Mouse (Mus musculus) cerebellum, postnatal 25 days (tissue): ENCODE results near the gene Wfdc16.

Experiments used
- DNase-seq, 2 experiments: peaks; one replicate each; pipeline ENCODE4 v3.0.0; 2021; ENCODE audit warnings: mixed read lengths in 2 of 2

Wfdc16 gene

DNA sequence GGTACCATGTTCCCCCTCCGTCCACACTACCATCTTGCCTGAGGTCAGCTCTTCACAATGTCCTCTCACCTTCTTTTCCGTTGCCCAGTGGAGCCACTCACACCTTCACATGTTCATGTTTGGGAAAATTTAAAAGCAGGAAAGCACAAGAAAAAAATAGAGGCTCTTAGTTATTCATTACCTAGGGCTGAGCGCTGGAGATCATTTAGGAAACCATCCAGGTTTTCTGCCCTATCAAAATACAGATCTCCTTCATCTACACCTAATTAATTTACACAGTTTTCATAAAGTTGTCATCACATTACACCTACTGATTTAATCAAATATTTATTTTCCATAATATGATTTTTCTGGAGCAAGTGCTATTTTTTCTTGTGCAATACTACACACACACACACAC, at the start of gene Wfdc16:
Gene Wfdc16 (minus strand): TSS at position 101 of the 400 bp plus-strand sequence.
- no peak for DNase-seq

DNA sequence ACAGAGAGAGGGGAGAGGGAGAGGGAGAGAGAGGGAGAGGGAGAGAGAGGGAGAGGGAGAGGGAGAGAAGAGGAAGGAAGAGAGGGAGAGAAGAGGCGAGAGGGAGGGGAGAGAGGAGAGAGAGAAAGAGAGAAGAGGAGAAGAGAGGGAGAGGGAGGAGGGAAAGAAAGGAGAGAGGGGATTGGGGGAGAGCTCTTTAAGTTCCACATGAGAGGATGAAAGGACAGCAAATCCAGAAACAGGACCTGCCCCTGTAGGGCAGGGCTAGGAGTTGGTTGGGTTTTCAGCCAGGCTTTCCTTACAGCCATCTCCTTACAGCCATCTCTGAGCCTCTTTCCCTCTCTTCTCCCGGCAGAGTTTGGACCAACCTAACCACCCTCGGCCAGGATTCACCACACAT, 46.2 kb upstream of the Wfdc16 start, which contains the start of gene Wfdc13:
Gene Wfdc13 (plus strand): TSS at position 301 of the 400 bp plus-strand sequence.
- DNase-seq: no peak

DNA sequence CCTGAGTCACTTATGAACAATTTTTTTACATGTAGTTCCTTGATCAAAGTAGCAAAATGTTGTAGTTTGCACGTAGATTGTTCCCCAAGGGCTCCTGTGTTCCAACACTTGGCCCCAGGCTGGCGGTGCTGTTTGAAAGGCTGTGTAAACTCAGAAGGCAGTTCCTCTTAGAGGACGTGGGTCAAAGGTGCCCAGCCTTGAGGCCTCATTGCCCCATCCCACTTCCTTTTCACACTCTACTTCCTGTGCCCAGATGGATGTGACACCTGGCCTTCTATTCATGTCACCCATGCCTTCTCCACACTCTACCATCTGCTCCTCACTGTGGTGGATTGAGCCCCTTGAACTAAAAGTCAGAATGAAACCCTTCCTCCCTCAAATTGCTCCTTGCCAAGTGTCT, 41.3 kb upstream of the Wfdc16 start:
- DNase-seq: no peak

DNA sequence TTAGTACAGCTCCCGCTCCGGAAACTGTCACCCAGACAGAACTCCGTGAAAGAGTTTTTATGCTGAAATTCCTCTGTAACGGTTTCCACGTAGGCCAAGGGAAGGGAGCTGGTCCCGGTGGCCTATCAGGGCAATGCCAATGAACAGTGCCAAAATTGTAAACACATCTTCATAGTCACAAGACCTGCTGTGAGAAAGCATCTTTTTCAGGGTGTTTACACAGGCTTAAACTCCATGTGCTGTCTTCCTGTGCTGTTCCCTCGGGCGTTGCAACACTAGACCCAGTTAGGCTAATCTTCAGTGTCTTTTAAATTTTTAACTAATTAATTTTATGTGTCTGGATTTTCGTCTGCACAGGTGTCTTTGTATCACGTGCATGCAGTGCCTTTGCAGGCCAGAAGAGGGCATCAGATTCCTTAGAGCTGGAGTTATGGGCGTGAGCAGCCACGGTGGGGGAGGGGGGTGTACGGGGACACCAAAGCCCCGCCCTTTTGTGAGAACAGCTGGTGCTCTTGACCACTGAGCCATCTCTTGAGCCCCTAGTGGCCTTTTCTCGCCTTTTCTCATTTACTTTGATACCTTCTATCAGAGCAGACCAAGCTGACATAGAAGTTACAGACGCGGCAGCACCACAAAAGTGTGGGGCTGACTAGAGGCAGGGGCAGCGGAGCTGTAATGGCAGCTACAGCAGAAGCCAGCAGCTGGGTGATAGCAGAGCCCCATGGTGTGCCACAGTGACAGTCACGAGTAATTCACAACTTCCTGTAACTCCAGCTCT, 40.4 kb upstream of the Wfdc16 start:
- DNase-seq: peak; percentile 54 to 79

DNA sequence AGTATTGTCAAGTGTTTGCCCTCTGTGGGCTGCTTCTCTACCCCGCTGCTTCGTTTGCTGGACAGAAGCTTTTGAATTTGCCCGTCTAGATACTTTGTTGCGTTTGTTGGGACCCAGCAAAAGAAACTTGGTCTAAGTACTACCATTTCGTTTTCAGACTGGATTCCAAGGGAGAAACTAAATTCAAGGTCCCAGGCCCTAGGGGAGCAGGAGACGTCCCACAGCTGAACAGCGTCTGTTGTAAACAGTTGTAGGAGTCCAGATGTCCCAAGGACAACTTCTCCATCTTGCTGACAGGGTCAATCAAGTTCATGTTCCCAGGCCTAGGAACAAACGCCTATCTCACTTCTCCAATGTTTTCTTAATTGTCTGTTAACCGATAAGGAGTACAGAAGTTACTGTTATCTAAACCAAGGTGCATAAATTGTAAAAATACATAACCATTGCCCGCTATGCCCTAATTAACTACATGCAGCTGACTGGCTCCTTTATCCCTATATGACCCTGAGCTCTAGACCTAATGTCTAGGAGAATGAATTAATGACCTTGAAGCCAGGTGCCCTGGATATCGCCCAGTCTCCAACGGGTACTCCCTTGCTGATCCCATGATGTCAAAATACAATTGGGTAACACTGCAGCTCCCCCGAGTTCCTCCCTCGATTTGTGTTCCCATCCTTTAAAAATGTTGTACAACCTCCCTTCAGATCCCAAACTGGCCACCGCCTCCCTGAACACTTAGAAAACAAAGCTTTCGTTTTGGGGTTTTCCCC, 38.5 kb upstream of the Wfdc16 start:
- DNase-seq: no peak

DNA sequence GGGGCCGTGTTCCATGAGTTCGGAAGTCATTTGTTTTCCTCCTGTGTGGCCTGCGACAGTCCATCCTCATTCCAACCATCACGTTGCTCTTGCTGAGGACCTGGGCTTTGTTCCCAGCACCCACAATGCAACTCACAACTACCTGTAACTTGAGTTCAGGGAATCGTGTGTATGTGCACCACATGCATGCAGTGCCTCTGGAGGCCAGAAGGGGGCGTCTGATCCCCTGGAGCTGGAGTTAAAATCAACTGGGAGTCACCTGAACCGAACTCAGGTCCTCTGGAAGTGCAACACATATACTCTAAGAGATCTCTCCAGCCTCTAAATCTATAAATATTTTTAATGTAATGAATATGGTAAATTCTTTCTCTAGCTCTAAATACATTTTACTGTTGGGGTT, 37.5 kb upstream of the Wfdc16 start:
- no peak for DNase-seq

DNA sequence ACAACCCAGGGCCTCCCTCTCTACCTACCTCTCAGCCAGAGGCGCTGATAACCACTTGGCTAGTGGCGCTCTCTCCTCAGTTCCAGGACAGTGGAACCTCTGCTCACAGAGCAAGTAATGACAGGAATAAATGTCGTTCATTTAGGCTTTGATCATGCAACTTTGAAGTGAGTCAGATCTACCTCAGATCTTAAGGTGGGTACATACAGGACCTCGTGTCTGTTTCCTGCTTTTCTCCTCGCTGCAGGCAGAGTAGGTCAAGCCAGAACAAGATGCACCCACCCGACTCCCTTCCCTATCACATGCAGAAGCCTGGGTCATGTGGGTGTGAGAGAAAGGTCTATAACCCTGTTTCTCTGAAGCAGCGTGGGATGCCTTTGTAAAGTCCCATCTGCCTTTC, 35.4 kb upstream of the Wfdc16 start, which contains the start of gene Wfdc11:
Gene Wfdc11 (minus strand): TSS at position 101 of the 400 bp plus-strand sequence.
- DNase-seq: no peak

DNA sequence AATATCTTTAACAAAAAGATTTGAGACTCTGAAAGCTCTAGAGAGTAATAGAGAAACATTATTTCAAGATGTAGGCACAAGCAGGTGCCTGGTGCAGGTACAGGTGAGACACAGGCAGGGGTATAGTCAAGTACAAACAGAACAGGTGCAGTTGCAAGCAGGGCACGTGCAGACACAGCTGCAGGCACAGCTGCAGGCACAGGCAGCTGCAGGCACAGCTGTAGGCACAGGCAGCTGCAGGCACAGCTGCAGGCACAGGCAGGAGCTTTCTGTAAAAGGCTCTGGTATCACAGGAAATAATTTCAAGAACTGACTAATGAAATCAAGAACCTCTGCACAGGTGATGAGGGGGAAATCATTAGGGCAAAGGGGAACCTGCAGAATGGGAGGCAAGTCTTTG, 32.3 kb upstream of the Wfdc16 start:
- no peak for DNase-seq

DNA sequence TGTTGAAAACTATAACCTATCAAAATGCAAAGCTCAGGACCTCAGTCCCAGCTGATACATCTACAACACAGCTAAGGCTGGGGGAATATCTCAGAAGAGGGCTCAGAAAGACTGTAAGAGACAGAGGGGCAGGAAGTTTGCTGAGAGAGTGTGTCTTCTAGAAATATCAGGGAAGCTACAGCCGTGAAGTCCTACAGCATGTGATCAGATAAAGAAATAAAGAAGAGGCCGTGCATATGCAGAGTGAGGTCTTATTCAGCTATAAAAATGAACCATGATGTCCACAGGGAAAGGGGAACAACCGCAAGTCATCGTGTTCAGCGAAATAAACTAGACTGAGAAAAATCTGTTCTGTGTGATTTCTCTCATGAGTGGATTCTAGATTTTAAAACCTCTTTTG, 31.7 kb upstream of the Wfdc16 start:
- no peak for DNase-seq

DNA sequence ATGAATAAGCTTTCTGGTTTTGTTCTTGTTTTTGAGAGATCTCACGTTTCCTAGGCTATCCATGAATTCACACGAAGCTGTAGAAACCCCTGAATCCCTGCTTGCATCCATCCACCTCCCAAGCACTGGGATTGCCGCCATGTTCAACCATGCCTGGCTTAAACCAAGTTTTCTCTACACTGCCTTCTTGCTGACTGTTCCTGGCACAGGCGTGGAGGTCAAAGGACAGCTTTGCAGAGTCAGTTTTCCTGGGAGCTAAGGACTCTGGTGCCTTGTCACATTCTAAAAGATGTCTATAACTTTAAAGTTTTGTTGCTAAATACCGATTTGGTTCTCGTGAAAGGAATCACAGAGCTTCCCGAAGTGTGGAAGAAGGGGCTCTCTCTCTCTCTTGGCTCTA, 26.3 kb upstream of the Wfdc16 start:
- DNase-seq: no peak

DNA sequence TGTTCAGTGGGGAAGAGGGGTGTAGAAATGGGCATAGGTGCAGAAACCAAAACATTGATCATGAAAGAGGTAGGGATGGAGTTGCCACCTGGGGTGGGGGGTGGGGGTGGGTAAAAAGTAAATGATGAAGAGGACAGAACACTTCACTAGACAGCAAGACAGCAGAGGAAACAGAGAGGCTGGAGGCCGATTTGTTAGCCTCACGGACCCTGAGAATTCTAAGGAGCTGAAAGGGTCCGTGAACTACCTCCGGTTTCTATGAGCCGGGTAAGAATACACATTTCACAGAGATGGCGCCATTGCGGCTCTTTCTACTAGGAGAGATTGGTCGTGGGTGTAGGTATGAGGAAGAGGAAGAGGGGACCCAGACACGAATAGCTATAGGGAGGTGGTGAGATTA, 17.9 kb upstream of the Wfdc16 start, which contains the start of gene Wfdc9:
Gene Wfdc9 (minus strand): TSS at position 101 of the 400 bp plus-strand sequence.
- DNase-seq: no peak

DNA sequence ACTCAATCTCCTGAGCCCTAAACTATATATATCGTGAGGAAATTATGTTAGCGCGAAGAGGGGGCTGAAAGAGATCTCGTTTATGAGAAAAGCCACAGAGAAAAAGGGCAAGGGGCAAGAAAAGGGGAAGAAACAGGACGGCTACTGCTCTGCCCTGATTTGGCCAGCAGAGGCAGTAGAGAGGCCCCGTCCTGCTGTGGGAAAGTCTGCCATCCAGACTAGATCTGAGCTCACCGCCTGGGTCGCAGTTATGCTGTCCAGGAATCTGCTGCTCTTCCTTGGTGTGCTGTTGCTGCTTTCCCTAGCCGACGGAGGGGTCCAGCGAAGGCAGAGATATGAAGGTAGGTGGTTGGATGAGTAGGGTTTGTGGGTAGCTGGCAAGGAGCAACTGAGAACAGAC, 17.3 kb upstream of the Wfdc16 start, which contains the start of gene Wfdc10:
Gene Wfdc10 (plus strand): TSS at position 189 of the 400 bp plus-strand sequence.
- DNase-seq: peak; percentile 32 to 64

DNA sequence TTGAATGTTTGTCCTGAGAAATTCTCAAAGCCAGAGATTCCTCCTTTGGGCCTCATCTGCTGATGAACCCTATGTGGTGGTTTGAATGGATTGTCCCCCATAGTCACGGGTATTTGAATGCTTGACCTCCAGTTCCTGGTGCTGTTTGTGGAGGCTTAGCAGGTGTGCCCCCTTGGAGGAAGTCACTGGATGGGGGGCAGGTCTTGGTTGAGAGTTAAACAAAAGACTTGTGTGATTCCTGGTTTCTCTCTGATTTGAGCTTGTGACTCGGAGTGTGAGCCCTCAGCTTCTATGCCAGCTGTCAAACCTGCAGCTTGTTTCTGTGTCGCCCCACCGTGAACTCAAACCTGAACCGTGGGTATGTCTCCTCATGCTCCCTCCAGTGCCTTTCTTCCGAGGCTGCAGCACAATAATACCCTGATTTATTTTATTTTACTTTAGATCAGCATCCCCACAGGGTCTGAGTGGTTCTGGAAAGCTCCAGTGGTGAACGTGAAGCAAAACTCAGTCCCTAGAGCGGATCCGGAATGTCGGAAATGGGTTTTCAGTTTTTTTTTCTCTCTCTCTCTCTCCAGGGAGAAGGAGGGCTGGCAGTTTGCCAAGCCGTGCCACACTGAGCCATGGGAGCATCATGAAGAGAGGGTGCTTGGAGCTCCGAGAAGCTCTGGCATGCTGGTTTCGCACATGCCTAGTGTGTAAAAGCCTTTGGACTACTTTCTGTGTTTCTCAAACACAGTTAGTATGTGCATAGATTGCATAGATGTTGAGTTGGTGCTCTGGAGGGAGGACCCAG, 3.5 kb upstream of the Wfdc16 start:
- peak in 1 of 2 experiments; percentile 9 for DNase-seq

DNA sequence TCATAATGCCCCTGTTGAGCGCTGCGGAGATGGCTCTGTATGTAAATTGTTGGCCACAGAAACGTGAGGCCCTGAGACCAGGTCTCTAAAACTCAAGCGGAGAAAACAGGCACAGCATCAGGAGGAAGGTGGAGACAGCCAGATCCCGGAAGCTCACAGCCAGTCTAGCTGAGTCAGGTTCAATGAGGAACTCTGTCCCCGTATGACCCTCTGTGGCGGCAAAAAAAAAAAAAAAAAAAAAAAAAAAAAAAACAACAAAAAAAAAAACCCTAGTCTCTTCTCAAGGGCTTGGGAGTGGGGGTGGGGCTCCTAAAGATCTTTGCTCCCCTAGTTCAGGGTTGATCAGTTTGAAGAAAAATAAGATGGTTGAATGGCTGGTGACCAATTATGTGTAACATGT, 2.5 kb upstream of the Wfdc16 start:
- no peak for DNase-seq

DNA sequence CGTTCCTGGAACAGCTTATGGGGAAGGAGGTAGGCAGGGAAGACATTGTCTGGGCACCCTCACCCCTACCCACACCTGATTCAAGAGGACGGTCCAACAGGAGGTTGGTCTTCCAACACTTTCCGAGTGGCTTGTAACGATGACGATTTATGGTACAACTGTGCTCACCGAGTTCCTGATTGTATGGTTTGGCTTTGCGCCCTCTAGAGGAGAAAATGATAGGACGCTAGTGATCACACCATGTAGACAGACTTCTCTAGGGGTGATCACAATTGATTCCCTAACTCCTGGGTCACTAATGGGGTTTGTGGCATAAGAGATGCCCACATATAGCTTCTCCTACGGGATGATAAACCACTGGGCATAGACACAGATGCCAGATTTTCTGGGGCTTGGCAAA, 3.3 kb downstream of the Wfdc16 start:
- DNase-seq: no peak

DNA sequence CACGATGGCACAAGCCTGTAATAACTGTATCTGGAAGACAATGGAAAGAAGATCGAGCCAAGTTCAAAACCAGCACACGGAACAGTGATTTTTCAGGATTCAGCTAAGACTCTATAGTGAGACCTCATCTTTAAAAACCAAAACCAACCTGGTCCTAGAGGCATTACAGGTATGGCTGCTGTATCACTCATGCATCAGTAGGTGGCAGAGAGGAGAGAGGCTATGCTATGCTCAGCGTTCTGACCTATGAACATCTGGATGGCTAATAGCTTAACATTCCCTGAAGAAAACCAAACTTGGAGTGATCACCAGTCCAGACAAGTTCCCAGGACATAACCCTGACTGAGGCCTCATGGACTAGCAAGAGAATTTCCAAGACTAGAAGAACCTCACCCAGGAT, 16.8 kb downstream of the Wfdc16 start:
- DNase-seq: no peak

DNA sequence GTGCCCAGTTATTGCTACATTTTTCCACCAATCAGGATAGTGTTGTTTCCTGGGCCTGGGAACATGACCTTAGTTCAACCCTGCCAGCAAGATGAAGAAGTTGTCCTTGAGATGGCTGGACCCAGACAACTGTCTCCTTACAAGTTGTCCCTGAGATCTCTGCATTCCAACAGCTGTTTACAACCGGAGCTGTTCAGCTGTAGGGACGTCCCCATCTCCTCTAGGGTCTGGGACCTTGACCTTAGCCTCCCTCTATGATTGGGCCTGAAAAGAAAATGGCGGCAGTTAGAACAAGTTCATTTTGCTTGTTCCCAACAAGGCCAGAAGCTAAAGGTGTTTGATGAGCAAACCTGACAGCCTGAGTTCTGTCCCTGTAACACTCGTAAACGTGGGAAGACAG, 19.5 kb downstream of the Wfdc16 start:
- DNase-seq: no peak

DNA sequence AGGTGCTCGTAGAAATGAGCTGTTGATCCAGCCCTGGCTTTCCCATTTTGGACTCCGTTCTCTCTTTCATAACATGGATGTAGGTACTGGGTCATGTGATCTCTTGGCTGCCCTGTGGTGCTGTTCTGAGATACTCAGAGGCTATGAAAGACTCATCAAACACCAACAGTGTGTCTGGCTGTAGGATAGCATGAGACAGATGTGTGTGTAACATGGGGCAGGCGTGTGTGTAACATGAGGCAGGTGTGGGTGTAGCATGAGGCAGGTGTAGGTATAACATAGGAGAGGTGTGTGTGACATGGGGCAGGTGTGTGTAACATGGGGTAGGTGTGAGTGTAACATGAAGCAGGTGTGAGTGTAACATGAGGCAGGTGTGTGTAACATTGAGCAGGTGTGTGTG, 23.2 kb downstream of the Wfdc16 start:
- DNase-seq: no peak

DNA sequence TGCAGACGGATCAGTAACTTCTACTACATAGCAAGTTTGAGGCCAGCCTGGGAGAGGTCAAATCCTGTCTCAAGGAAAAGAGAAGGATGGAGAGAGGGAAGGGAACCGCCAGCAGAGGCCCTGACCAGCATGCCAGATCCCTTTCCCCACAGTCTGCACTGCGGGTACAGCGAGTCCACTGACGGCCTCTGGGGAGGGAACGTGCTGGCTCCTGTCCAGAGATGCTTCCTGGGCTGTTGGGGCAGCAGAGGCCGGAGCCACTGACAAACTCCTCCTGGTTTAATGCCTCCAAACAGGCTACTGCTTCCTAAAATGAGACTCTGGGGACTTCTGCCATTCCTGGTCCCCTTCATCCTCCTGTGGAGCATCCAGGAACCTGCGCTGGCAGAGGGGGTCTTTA, 25.1 kb downstream of the Wfdc16 start, which contains the start of the genes Wfdc6b and Wfdc8:
Gene Wfdc6b (plus strand): TSS at position 52 of the 400 bp plus-strand sequence.
Gene Wfdc8 (minus strand): TSS at position 156 of the 400 bp plus-strand sequence.
- peak in 1 of 2 experiments; percentile 8 for DNase-seq

DNA sequence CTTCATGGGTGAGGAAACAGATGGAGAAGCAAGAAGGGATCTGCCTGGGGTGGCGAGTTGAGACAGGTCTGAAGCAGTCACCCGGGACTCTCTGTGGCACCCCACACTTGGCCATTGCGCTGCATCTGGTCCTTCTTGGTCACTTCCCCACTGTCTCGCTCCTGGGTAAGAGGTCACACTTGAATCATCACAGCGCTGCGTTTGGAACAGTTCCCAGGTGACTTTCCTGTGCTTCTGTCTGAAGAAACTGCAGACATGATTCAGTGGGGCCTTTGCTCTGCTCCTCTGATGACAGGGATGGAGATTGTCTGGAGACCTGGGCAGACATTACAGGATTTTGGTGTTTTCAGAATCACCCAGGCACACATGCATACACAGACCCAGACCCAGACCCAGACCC, 29.8 kb downstream of the Wfdc16 start:
- DNase-seq: no peak

DNA sequence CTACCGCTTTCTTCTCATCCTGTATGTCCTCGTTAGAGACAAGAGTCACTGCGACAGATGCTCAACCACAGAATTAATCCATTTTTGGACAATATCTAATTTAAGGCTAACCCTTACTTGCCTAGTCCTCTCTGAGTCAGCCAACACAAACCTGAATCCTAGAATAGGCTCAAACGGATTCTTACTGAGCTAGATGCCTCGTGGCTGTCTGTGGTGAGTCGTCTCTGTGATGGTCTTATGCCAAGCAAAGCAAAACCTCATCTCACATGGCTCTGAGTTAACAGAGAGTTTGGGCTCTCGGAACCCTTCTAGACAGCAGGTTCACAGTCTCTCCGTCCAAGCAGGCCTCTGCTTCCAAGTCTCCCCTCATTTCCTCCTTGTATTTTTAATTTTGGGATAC, 34.2 kb downstream of the Wfdc16 start:
- no peak for DNase-seq

DNA sequence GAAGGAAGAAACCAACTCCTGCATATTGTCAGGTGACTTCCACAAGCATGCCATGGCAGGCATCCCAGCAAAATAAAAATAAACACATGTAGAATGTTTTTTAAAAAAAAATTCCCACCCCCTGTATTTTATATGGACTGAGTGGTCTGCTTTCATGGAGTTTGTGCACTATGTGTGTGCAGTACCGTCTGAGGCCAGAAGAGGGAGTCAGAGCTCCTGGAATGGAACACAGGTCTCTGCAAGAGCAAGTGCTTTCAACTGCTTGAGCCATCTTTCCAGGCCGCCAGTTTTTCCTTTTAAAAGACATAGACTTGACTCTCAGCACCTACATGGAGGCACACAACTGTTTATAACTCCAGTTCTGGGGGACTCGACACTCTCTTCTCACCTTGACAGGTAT, 35.1 kb downstream of the Wfdc16 start:
- DNase-seq: no peak

DNA sequence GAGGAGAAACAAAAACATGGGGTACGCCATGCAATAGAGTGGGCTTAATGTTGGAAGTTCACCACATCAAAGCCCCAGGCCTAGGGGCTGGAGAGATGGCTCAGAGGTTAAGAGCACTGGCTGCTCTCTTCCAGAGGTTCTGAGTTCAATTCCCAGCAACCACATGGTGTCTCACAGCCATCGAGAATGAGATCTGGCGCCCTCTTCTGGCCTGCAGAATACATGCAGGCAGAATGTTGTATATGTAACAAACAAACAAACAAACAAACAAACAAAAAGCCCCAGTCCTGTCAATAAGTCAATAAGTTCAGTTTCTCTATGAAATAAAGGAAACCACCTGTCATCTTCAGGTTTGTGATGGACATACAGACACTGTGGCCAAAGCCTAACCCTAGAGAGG, 38.4 kb downstream of the Wfdc16 start:
- no peak for DNase-seq
